Mouse (Mus musculus) brain, embryonic 18.5 days (tissue): ENCODE results near the gene Hs2st1.
"Not testable (repeated sequence)": the region's sequence is repeated elsewhere in the genome, so short reads cannot be mapped to it uniquely, and the experiment has no call there.

ENCODE experiments used
- DNase-seq: peaks from one replicate; pipeline ENCODE4 v3.0.0-alpha.2; 2012; ENCODE audit warnings: low read depth, low spot score

Gene Hs2st1

DNA sequence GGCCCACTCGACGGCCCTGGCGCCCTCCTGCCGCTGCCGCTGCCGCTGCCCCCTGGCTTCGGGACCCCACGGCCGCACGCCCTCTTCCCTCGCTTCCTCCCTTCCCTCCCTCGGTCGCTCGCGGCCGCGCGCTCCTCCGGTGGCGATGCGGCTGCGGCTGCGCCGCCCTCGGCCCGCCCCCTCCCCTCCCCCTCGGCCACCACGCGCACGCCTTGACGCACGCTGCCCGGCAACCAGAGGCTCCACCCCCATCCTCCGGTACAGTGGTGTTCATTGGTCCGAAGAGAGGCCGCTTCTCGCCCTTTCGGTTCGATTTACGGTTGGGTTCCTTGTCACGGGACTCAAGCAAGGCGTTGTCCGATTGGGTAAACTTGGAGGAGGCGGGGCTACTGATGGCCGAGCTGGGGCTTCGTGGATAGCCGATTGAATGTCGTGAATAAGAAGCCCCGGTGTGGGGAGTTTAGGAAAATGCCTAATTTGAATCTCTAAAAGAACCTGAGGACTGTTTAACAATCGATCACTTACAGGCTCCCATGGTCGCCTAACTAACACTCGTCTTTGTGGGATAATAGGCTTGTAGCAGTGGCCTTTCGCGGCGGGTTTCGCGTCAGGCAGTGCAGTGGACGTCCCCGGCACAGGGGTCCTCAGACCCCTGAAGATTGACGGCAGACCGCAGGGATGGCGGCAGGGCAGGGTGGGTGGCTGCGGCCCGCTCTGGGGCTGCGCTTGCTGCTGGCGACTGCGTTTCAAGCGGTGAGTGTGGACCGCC, at the start of gene Hs2st1, which contains the start of gene Selenof:
Gene Hs2st1, minus strand, starts transcription at position 135 of the 769 bp plus-strand sequence.
Gene Selenof, plus strand, starts transcription at position 258 of the 769 bp plus-strand sequence.
- peak; percentile 100 for DNase-seq

DNA sequence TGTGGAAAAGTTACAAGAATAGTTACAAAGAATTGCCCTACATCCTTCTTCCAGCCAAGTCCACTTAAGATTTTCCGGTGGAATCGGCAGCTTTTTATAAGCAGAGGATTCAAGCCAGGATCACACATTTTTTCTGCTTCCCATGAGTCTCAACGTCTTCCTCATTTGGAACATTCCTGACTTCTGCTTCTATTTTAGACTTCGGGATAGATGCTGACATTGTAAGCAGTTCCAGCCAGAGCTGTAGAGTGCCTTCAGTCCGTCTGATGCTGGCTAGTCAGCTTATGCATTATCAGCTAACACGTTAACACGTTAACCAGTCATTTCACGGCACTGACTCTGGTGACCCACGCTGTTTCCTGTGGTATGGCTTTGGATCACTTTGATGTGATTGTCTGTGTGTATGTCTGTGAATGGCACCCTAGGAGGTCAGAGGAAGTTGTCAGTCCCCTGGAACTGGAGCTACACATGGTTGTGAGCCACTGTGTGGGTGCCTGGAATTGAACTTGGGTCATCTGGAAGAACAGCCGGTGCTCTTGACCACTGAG, 47.7 kb upstream of the Hs2st1 start:
- DNase-seq = no peak

DNA sequence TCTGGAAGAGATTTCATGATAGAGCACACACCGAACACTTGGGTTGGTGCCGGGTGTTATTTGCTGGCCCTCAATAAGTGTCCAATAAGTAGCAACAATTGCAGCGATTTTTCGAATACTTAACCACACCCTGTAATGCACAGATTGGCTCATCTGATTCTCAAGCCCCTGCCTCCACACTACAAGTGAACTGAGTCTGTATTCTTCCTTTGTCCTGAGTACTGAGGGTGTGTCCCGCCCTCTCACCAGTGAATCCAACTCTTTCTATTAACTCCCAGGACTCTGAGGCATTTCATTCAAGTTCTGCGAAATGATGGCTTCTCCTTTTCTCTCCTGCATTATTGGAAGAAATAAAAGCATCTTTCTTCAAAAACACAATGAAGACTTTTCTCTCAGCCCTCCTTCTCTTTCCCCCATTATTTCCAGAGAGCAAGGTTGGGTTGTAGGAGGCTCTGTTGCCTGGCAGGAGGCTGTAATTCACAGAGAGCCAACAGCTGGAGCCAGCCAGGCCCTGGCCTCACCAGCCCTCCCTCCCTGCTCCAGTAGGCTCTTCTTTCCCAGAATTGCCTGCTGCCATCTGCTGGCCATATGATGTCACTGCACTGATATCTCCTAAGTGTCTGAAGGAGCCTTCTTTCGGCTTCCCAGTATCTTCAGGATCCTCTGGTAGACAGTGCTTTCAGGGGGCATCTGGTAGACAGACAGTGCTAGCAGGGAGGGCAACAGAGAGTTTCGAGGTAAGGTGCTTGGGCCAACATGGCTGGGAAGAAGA, 46.9 kb upstream of the Hs2st1 start:
- peak; percentile 51 for DNase-seq

DNA sequence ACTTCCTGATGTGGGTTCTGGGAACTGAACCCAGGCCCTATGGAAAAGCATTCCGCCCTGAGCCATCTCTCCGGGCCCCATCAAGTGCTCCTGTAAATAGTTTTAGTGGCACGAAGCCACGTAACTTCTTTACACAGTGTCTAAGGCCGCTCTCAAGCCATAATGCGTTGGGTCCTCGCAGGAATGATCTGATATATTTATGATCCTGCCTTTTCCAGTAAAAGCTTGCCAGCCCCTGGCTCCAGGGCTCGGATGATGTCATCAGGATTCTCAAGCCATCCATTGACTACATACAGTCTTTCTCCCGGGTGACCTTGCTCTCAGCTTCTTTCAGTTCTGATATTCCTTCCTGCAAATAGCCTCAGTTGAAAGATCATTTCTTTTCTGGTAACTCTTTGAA, 45.5 kb upstream of the Hs2st1 start:
- no peak for DNase-seq

DNA sequence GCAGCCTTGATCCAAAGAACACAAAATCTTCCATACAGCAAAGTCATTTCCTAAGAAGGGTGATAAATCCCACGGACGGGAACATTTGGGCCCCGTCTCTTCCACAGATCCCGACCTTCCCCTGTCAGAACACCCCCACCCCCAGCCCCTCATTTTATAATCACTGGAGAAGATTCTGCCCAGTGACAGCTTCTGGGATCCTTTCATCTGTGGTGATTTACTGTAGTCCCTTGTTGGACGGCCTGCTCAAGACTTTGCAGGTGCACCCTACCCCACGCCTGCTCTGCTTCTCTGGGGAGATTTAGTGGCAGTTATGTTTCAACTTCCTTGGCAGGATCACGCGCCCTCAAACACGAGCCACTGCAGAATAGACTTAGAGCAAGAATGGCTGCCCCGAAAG, 44.7 kb upstream of the Hs2st1 start:
- no peak for DNase-seq

DNA sequence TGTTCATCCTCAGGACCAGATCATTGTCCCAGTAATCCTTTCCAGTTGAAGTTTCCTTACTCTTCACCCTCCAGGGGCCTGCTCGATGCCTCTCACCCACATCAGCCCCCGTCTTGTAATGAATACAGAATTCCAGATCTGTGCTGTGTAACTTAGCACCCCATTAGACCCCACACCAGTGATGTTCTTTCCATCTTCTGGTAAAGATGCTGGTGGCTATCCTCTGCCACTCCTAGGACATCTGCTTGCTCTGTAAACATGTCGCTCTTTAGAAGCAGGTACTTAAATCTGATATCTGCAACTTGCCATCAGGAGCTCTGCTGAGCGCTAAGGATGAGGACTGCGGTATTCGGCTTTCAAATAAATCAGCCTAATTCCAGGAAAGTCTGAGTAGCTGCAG, 44.3 kb upstream of the Hs2st1 start:
- no peak for DNase-seq

DNA sequence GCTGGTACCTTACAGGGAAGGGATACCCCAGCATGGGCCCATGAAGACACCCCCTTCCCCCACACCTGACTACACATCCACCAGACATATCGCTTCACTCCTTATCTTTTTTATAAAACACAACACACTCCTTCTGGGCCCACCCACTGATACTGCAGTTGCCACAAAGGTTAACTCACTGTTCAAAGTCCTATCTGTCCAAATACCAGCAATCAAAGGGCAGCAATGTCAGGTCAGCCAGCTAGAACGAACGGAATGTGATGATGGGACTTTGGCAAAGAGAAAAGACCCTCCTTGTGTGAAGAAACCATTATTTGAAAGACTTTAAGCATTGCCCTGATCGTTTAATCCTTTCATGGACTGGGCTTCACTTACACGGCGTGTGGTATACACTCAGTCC, 42.4 kb upstream of the Hs2st1 start:
- DNase-seq = no peak

DNA sequence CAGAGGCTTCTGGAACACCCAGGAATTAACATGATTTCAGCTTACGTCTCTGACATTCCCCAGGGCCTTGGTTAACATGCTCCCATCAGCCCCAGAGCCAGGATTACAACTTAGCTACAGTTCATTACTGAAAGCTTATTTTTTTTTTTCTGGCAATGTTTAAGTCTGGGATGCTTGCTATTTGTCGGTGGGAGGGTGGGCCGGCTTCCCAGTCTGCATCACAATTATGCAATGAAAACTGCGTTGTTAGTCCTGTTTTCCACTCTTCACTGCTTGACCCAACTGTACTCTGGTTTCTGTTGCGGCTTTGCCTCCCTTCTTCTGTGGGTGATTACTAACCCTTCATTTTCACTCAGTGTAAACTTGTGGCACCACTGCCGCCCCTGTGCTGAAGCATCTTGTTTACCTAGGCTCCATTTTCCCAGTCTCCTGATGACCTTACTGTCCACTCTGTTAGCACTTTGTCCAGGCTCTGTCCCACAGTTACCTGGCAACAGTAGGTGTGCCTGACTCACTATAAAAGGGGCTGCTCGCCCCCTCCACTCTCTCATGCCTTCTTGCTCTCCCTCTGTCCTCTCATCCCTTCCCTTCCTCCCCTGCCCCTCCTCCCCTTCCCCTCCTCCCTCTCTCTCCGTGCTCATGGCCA, 41.8 kb upstream of the Hs2st1 start:
- DNase-seq = no peak

DNA sequence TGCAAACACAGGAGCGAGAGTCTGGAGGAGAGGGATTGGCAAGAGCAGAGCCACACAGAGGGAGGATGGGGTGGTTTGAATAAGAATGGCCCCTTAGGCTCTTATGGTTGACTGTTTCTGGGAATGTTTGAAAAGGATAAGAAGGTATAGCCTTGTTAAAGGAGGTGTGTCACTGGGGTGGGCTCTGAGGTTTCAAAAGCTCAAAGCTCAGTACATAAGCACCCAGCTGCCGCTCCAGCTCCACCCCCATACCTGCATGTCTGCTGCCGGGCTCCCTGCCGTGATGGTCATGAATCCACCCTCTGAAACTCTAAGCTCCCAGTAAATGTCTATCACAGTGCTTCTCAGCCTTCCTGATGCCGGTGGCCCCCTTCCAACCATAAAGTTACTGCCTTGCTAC, 40.8 kb upstream of the Hs2st1 start:
- no peak for DNase-seq

DNA sequence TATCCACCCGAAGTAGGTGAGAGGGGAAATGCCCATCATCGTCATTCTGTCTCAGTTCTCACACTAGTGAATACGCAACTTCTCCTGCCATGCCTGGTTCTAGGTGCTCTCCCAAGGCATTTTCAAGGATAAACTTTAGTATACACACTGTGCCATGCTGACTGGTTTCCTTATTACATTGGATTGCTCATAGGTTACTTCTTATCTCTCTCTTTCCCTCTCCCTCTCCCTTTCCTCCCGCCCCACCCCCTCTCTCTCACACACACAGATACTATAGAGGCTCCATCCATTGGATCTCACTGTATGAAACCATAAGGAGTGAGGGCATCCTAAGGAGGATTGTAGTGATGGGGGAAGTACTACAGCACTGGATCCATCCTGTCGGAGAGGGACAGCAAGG, 38.1 kb upstream of the Hs2st1 start:
- DNase-seq = no peak

DNA sequence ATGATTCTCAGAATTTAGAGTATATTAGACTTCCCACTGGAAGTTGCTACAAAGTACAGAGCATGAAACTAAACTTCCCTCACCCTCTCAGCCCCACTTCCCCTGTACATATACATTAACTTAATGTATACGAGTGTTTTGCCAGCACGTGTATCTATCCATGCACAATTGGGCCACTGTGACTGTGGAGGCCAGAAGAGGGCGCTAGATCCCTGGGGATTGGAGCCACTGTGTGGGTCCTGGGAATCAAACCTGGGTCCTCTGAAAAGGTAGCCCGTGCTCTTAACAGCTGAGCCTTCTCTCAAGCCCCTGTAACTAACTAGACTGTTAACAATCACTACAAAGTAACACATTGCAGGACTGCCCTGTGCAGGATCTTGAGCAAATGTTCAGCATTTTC, 36.5 kb upstream of the Hs2st1 start:
- DNase-seq = no peak

DNA sequence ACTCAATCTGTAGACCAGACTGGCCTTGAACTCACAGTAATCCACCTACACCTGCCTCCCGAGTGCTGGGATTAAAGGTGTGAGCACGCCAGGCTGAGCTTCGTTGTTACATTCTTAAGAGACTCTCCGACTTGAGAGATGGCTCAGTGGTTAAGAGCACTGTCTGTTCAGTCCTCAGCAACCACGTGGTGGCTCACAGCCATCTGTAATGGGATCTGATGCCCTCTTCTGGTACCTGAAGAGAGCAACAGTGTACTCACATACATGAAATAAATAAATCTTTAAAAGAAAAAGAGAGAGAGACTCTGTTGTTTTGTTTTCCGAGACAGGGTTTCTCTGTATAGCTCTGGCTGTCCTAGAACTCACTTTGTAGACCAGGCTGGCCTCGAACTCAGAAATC, 35.8 kb upstream of the Hs2st1 start:
- DNase-seq = not testable (repeated sequence)

DNA sequence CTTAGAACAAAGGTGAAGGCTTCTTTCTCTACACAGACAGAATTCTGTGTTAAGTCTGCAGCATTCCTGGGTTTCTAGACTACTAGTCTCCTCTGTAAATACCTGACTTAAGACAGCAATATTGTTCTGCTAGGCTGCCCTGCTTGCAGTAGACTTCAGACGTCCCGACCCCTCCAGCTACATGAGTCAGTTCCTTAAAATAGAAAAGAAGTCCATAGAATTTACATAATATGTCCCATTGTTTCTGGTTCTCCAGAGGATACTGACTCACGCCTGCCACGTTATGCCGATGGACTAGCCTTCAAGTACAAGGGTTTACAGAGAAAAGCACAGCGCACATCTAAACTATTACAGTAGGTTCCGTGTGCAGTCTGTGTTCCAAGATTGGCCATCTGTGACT, 34.2 kb upstream of the Hs2st1 start:
- DNase-seq = no peak

DNA sequence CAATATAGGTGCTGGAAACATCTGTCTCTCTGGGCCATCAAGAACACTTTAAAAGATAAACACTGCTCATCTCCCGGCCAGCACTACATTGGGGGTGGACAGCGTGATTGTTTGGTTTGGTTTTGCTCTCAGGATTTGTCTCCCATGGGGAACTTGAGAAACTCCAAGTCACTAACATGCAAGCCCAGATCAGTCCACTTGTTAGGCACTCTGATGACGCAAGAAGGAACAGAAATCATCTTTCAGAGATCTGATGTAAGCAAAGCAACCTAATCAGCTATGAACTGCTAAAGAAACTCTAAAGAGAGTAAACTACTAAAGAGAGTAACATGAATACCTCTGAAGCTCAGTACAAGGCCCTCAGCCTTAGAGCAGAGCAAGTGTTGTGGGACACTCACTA, 33.6 kb upstream of the Hs2st1 start:
- DNase-seq = no peak

DNA sequence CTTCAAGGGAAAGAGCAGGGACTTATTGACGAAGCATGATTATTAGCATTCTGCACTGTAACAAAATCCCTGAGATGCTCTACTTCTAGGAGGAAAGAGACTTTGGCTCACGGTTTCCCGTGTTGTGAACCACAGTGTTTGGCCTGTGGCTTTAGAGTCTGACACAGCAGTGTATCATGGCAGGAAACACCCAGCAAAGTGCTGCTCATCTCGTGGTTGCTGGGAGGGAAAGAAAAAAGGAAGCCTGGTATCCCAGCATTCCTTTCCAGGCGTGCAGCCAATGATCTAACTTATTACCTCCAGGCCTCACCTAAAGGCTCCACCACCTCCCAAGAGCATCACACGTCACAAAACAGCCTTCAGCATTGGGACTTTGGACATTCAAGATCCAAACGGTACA, 32.8 kb upstream of the Hs2st1 start:
- DNase-seq = no peak

DNA sequence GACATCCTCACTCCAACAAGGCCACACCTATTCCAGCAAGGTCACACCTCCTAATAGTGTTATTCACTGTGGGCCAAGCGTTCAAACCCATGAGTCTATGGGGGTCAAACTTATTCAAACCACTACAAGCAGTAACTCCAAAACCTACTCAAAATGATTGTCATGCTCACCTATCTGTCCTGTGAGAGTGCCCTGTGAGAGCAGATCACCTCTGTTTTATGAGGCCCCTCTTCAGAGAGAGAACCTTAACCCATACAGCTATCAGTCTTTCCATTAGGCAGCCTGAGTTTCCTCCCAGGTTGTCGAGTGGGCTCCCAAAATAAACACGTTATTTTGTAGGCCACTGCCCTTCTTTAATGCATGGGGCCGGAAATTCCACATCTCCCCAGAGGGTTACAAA, 32.4 kb upstream of the Hs2st1 start:
- DNase-seq = no peak

DNA sequence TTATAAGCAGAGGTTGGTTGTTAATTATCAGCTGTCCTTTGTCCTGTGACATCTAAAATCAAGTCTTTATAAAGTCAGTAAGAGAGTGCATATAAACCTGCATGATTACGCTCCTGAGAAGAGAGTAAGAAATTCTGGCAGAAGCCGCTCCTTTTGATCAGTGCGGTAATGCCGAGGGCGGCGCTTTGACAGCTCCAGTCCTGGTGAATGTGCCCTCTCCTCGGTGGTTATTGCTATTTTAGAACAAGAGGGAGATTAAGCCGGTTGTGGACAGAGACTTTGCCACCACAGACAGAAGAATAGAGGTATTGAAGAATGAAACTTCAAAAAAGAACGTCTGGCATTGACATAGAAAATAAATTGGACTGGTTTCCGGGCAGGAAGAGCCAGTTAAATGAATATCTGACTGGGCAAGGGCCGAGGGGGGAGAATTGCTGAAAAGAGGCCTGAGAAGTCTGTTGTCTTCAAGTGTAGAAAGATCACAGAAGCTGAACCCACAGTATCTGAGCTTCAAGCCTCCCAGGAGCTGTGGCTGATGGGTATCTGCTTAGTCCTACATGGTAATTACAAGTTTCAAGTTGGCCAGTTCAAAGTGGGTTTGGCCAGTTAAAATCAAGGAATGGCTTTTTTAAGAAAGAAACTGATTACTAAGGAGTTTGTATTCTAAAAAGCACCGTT, 27.9 kb upstream of the Hs2st1 start:
- DNase-seq = no peak

DNA sequence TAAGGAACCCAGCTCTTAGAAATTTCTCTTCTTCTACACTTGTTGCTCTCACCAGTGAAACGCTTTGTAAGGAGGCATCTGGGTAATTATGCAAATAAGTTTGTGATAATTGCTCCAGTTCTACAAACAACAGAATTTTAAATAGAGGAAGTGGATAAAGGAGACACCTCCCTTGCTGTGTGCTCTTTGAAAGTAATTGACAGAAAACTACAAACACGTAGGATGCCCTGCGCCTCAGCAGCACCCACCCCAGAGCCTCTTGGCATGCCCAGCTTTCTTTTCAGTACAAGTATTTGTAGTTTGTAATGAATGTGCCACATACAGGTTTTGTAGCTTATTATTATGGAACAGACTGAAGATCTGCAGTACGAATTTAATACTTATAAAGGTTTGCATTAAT, 27.1 kb upstream of the Hs2st1 start:
- no peak for DNase-seq

DNA sequence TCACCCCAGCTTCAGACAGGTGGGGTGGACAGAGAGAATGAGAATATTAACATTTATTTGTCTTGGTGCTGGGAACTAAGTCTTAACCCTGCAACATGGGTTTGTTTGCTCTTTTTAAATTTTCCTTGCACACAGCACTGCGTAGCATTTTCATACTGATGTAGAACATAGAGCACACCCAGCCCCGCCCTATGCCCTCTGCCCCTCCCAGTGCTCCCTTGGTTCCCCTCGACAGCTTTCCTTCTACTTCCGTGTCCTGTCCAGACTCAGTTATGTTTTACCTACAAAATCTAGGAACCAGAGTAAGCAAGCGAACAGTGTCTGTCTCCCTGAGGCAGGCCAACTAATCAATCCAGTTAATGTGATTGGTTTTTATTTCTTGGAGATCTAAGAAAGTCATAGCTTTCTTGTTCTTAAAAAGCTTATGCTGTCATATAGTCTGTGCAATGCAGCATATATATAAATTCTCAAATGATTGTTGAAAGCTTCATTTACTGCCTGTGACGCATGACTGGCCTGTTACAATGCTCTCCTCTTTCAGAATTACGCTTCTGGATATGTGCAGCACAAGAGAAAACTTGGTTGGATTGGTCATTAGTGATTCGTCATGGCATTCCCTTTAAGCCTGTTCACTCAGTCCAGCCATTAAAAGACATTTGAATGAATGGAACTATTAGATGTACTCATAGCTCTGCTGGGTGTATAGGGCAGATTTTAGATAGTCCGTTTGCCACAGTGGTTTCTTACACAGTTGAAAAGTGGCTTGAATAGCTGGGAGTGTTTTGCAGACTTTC, 23.2 kb upstream of the Hs2st1 start:
- no peak for DNase-seq

DNA sequence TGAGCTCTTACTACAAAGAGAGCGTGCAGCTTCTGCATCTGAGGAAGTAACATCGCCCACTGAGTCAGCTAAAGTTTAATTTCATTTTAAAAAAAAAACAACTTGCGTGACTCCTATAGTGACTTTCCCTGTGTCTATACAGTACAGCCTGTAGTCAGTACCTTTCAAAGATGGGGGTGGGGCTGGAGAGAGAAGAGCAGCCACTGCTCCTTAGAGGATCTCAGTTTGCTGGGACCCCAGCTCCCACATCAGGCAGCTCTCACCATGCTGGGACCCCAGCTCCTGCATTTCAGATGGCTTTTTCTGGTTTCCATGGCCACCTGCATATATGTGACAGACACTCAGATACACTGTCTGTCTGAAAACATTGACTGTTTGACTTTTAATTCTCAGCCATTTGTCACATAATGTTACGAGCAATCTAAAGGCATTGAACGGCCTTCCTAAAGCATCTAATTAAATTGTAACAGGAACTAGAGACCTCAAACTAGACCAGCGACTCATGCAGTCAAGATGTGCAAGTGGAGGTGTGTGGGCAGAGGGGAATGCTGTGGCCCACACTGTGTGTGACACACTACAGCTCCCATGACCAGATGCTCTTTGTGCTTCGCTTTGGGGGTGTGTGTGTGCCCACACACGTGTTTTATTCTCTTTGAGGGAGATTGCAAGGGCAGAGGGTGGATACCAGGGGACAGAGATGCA, 19.4 kb upstream of the Hs2st1 start:
- DNase-seq = no peak
